Mouse (Mus musculus) midbrain, embryonic 11.5 days (tissue): ENCODE measurements around the gene Kcnn1. TPM values are rescaled to one million over a fixed set of nuclear protein-coding genes. Genes with fewer than 3 reads are reported as not detected.

Experiments used
- ATAC-seq: fragments of 200-750 bp; cut with Nextera tagmentation; 2 replicates; pipeline ENCODE4 v1.8.0; 2017; ENCODE audit warnings: moderate TSS enrichment, moderate library complexity; ENCODE audit not compliant: low FRiP score
- DNase-seq: peaks from one replicate; pipeline ENCODE4 v3.0.0; 2015; ENCODE audit warnings: low spot score; ENCODE audit errors: missing footprints
- H3K27ac ChIP-seq: fragments of 300-500 bp; sonication (generic); 2 replicates; pipeline ENCODE4 v1.5.1; 2014; ENCODE audit warnings: low read depth, low read length
- H3K27me3 ChIP-seq: fragments of 300-500 bp; sonication (generic); 2 replicates; pipeline ENCODE4 v1.6.1; 2014; ENCODE audit warnings: mild to moderate bottlenecking, low read length, moderate library complexity, mixed read lengths; ENCODE audit not compliant: control insufficient read depth, insufficient read depth
- H3K36me3 ChIP-seq: fragments of 300-500 bp; sonication (generic); 2 replicates; pipeline ENCODE4 v1.6.1; 2014; ENCODE audit warnings: mild to moderate bottlenecking, low read length, moderate library complexity, mixed read lengths; ENCODE audit not compliant: control insufficient read depth, insufficient read depth
- H3K4me1 ChIP-seq: fragments of 300-500 bp; sonication (generic); 2 replicates; pipeline ENCODE4 v1.6.1; 2014; ENCODE audit warnings: low read length; ENCODE audit not compliant: control insufficient read depth, insufficient read depth
- H3K4me2 ChIP-seq: fragments of 300-500 bp; sonication (generic); 2 replicates; pipeline ENCODE4 v1.6.1; 2014; ENCODE audit warnings: mild to moderate bottlenecking, moderate library complexity
- H3K4me3 ChIP-seq: fragments of 300-500 bp; sonication (generic); 2 replicates; pipeline ENCODE4 v1.5.1; 2014; ENCODE audit warnings: low read depth, low read length
- H3K9ac ChIP-seq: fragments of 300-500 bp; sonication (generic); 2 replicates; pipeline ENCODE4 v1.6.1; 2014; ENCODE audit warnings: low read length
- H3K9me3 ChIP-seq: fragments of 300-500 bp; sonication (generic); 2 replicates; pipeline ENCODE4 v1.6.1; 2016; ENCODE audit warnings: low read length; ENCODE audit not compliant: control insufficient read depth
- WGBS: fragments of 180-500 bp; shearing (Covaris S2); extraction: QIAGEN DNeasy Blood & Tissue Kit; methylation state at CpG from one replicate; pipeline ENCODE4 v1.1.7; 2014; 5-methylcytosine and 5-hydroxymethylcytosine counted together
- polyA plus RNA-seq: library from polyadenylated mRNA; unstranded; fragments of >200 nt; fragmentation: Nextera tagmentation; extraction: Ambion mirVana; gene quantifications from 2 replicates; pipeline ENCODE4 v1.2.1, GENCODE M21; 2014

The Kcnn1 gene
- polyA plus RNA-seq, 1 experiment from 2014 or later = 12.4 TPM

GRCm38 (mm10) chr8:70885612-70886011 lies 22.6 kb upstream of the Kcnn1 start:
- H3K4me1 ChIP-seq = peaks cover 3% of the 10 kb centered on the region
- ATAC-seq = no peak
- no peak overlapping the region for H3K9ac ChIP-seq
- peak; percentile 76 for DNase-seq
- no peaks in the 10 kb centered on the region for H3K36me3 ChIP-seq
- no peaks in the 10 kb centered on the region for H3K9me3 ChIP-seq
- H3K4me2 ChIP-seq = no peak overlapping the region
- 13% methylated on average over 12 of the region's 12 CpGs for WGBS
- no peak overlapping the region for H3K4me3 ChIP-seq
- peaks cover under 1% of the 10 kb centered on the region for H3K27me3 ChIP-seq
- no peak overlapping the region for H3K27ac ChIP-seq

GRCm38 (mm10) chr8:70884683-70885082 lies 21.6 kb upstream of the Kcnn1 start:
- Histone ChIP-seq H3K9ac (no peak overlapping the region), H3K27me3 (no peaks in the 10 kb centered on the region), H3K4me2 (no peak overlapping the region), H3K9me3 (no peaks in the 10 kb centered on the region), H3K36me3 (no peaks in the 10 kb centered on the region), H3K4me3 (no peak overlapping the region), H3K4me1 (peaks cover 3% of the 10 kb centered on the region), H3K27ac (no peak overlapping the region)
- DNase-seq = no peak
- WGBS = 84% methylated on average over 10 of the region's 10 CpGs
- no peak for ATAC-seq

- H3K4me1 ChIP-seq = peaks cover 3% of the 10 kb centered on the region
- no peak overlapping the region for H3K9ac ChIP-seq
- no peaks in the 10 kb centered on the region for H3K27me3 ChIP-seq
- no peak overlapping the region for H3K4me3 ChIP-seq
- H3K27ac ChIP-seq = no peak overlapping the region
- H3K4me2 ChIP-seq = no peak overlapping the region
- WGBS = 77% methylated on average over 4 of the region's 4 CpGs
- ATAC-seq (no peak), DNase-seq (no peak)
- H3K36me3 ChIP-seq = no peaks in the 10 kb centered on the region
- no peaks in the 10 kb centered on the region for H3K9me3 ChIP-seq
These were observed 21.1 kb upstream of the Kcnn1 start for GRCm38 (mm10) chr8:70884186-70884585.

GRCm38 (mm10) chr8:70880546-70880945 lies 17.5 kb upstream of the Kcnn1 start:
- H3K36me3 ChIP-seq = no peaks in the 10 kb centered on the region
- no peak overlapping the region for H3K27ac ChIP-seq
- WGBS = 33% methylated on average over 11 of the region's 11 CpGs
- no peaks in the 10 kb centered on the region for H3K27me3 ChIP-seq
- DNase-seq (peak; percentile 83), ATAC-seq (no peak)
- H3K4me3 ChIP-seq = no peak overlapping the region
- no peaks in the 10 kb centered on the region for H3K4me1 ChIP-seq
- no peak overlapping the region for H3K4me2 ChIP-seq
- H3K9me3 ChIP-seq = no peaks in the 10 kb centered on the region
- H3K9ac ChIP-seq = no peak overlapping the region

GRCm38 (mm10) chr8:70880126-70880525 lies 17.1 kb upstream of the Kcnn1 start:
- Histone ChIP-seq H3K36me3 (no peaks in the 10 kb centered on the region), H3K9ac (no peak overlapping the region), H3K27ac (no peak overlapping the region), H3K4me2 (no peak overlapping the region), H3K27me3 (no peaks in the 10 kb centered on the region), H3K4me3 (no peak overlapping the region), H3K4me1 (no peaks in the 10 kb centered on the region), H3K9me3 (no peaks in the 10 kb centered on the region)
- WGBS = 14% methylated on average over 4 of the region's 4 CpGs
- DNase-seq (peak; percentile 87), ATAC-seq (no peak)

GRCm38 (mm10) chr8:70879500-70879899 lies 16.4 kb upstream of the Kcnn1 start:
- ATAC-seq (no peak), DNase-seq (peak; percentile 75)
- H3K9ac ChIP-seq = no peak overlapping the region
- H3K27ac ChIP-seq = no peak overlapping the region
- WGBS = 51% methylated on average over 4 of the region's 4 CpGs
- no peaks in the 10 kb centered on the region for H3K4me1 ChIP-seq
- no peaks in the 10 kb centered on the region for H3K36me3 ChIP-seq
- no peaks in the 10 kb centered on the region for H3K27me3 ChIP-seq
- no peak overlapping the region for H3K4me2 ChIP-seq
- no peaks in the 10 kb centered on the region for H3K9me3 ChIP-seq
- no peak overlapping the region for H3K4me3 ChIP-seq

GRCm38 (mm10) chr8:70878178-70878577 lies 15.1 kb upstream of the Kcnn1 start:
- ATAC-seq = no peak
- Histone ChIP-seq H3K9me3 (no peaks in the 10 kb centered on the region), H3K27me3 (no peaks in the 10 kb centered on the region), H3K27ac (no peak overlapping the region), H3K4me3 (no peak overlapping the region), H3K4me1 (no peaks in the 10 kb centered on the region), H3K9ac (no peak overlapping the region), H3K4me2 (no peak overlapping the region), H3K36me3 (no peaks in the 10 kb centered on the region)
- DNase-seq = no peak
- WGBS = 52% methylated on average over 2 of the region's 2 CpGs

- Histone ChIP-seq H3K4me2 (no peak overlapping the region), H3K4me3 (no peak overlapping the region), H3K27ac (no peak overlapping the region), H3K9ac (no peak overlapping the region), H3K9me3 (no peaks in the 10 kb centered on the region), H3K27me3 (no peaks in the 10 kb centered on the region), H3K36me3 (no peaks in the 10 kb centered on the region), H3K4me1 (peaks cover 4% of the 10 kb centered on the region)
- 73% methylated on average over 4 of the region's 4 CpGs for WGBS
- ATAC-seq (no peak), DNase-seq (peak; percentile 8)
These were observed 13.3 kb upstream of the Kcnn1 start for GRCm38 (mm10) chr8:70876382-70876781.

- H3K27ac ChIP-seq = no peak overlapping the region
- 90% methylated on average over 13 of the region's 13 CpGs for WGBS
- H3K9ac ChIP-seq = peak overlapping the region; percentile 54
These were observed 11.4 kb upstream of the Kcnn1 start for GRCm38 (mm10) chr8:70874441-70874840.

More at GRCm38 (mm10) chr8:70874441-70874840, 11.4 kb upstream of the Kcnn1 start:
- Histone ChIP-seq H3K36me3 (no peaks in the 10 kb centered on the region), H3K27me3 (no peaks in the 10 kb centered on the region), H3K4me2 (no peak overlapping the region), H3K9me3 (no peaks in the 10 kb centered on the region), H3K4me3 (no peak overlapping the region), H3K4me1 (peaks cover 4% of the 10 kb centered on the region)
- no peak for ATAC-seq
- DNase-seq = no peak
